Mouse (Mus musculus): ENCODE results near the gene Gas6.

DNA sequence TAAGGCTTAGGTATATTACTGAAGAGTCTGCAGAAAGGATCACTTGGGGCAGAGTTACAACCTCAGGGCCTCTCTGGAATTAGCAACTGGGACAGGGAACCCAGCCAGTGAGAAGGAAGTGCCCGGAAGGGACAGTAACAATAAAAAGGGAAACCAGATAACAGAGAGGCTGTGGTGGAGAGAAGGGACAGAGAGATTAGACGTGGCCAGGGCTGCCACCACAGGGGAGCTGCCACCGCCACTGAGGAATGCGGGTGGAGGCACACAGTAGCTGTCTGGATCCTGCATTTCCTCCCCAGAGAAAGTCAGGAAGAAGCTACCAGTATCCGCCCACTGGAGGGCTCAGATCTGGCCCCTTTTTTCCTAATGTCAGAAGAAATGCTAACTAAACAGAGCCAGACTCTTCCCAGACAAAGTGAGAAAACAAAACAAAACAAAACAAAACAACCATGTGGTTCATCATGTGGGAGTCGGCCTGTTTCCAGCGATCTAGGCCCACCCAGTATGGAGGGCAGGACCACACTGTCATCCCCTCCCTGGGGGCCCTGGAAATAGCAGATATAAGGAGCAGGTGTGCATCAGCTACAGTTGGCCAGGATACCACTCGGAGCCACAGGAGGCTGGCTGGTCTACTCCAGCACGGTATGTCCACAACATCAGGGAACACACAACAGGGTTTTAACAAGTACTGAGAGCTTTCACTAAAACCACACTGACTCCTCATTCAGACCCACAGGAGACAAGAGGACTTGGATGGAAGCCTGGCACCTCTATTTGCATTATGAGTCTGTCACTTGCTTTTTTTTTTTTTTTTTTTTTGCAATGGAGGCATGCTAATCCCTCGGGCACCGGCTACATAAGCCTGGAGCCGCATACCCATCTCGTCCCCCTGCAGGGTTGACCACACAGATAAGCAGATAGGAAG lies 4.0 kb downstream of the Gas6 start:
- TF ChIP-seq CTCF (conservative IDR thresholded peaks at IDR 0.05; ENCODE audit: low read length) = no peak
- TF ChIP-seq POU5F1 (IDR thresholded peaks at IDR 0.05; ENCODE audit: borderline replicate concordance, low read length) = no peak
